Mouse (Mus musculus): ENCODE results near the gene Rabgef1. TPM values are rescaled to one million over a fixed set of nuclear protein-coding genes. Genes with fewer than 3 reads are reported as not detected.

Rabgef1 gene
- total RNA-seq, 2 experiments from 2014 or later, result 90.5 to 140 TPM

DNA sequence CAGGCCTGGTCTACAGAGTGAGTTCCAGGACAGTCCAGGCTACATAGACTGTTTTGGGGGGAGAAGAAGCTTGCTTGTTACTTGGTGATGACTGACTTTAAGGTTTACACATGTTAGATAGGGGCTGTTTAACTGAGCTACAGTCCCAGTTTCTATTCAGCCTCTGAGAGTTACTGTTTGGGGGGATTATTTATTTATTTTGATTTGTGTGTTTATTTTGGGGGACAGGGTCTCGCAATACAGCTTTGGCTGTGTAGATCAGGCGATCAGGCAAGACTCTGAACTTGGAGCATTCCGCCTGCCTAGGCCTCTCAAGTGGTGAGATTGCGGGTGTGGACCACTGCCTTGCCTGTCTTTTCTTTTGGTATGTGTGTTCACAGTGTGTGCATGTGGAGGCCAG, 1.4 kb downstream of the Rabgef1 start:
- intact Hi-C loops (cut with DNase I), result loop anchor here (2.0 kb wide), 1 partner anchor 24 kb away; no protein-coding TSS in a partner anchor
- TF ChIP-seq CTCF (IDR thresholded peaks at IDR 0.05), result no peak
- DNase-seq, result no peak
- Histone ChIP-seq H3K27ac (peak overlapping the region; percentile 100), H3K4me3 (peak overlapping the region; percentile 88)

DNA sequence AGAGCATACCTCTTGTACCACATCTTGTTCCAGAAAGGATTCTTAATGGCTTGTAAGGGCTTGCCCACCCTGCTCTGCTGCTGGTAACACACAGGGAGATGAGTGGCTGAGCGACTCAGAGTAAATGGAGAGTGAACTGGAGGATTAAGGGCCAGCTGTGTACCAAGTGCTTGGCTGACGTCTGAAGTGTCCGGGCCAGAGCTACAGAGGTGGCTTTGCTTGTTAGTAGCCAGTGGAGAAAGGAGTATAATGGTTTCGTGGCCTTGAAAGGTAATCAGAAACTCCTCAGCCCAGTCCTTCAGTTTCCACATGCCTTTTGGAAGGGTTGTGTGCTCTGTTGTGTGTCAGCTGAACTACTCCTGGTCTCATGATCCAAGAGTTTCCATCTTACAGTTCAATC, 6.3 kb downstream of the Rabgef1 start:
- no peak for TF ChIP-seq CTCF (IDR thresholded peaks at IDR 0.05)
- intact Hi-C loops (cut with DNase I), result no loop called here
- peak overlapping the region; percentile 74 for H3K27ac ChIP-seq

DNA sequence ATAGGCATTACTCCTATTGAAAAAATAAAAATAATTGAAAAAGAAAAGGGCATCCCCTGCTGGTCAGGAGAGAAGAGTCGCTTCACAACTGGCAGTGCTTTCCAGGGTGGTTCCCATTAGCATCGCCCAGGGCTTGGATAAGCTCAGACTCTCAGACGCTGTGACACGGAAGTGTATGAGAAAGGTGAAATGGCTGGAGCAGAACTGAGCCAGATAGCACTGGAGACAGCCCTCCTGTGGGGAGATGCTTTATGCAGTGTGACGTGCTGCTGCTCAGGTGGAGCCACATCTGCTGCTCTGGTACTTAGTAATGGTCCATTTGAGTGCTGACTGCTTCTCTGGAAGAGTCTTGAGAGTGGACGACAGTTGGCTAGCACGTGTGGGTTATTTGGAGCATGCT, 8.8 kb downstream of the Rabgef1 start:
- peak overlapping the region; percentile 13; the same call in 1 of the 2 replicates for H3K4me3 ChIP-seq
- H3K27ac ChIP-seq, result peak overlapping the region; percentile 83; the same call in 1 of the 2 replicates
- no peak for DNase-seq
- intact Hi-C loops (cut with DNase I), result no loop called here
- TF ChIP-seq CTCF (IDR thresholded peaks at IDR 0.05), result no peak

More for the DNA sequence above, 6.3 kb downstream of the Rabgef1 start:
- DNase-seq, result peak; percentile 51
- H3K4me3 ChIP-seq, result peak overlapping the region; percentile 32

DNA sequence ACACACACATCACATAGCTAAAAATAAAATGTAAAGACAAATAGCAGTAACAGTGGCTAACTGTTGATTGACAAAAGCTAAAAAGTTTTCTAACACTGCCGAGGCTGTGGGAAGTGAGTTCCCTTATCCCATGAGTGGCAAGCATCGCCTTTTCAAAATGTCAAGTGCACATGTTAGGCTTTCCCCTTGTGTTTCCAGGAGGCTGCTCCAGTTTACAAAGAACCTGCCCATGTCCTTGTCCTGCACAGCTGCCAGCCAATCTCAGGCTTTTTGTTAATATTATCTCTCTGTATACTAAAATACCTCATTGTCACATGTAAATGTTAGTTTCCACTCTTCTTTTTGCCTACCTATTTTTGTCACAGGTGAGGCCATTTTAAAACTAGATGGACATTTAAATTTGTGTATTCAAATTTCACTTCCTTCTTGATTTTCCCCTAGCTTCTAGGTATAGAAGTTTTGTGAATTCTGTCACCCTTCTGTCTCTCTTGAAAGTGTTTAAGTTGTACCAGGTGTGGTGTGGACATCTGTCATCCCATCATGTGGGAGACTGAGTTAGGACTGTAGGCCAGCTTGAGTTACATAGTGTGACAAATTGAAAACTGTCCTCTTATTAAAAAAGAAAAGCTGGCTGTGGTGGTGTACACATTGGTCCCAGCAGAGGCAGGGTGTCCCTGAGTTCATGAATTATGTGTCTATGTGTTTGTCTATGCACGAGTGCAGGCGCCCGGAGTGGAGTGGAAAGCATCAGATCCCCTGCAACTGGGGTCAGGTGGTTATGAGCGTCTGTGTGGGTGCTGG, 10.3 kb downstream of the Rabgef1 start:
- DNase-seq, result no peak
- intact Hi-C loops (cut with DNase I), result no loop called here
- Histone ChIP-seq H3K4me3 (no peak overlapping the region; the same call in 1 of the 2 replicates), H3K27ac (peak overlapping the region; percentile 83)
- TF ChIP-seq CTCF (IDR thresholded peaks at IDR 0.05), result no peak

DNA sequence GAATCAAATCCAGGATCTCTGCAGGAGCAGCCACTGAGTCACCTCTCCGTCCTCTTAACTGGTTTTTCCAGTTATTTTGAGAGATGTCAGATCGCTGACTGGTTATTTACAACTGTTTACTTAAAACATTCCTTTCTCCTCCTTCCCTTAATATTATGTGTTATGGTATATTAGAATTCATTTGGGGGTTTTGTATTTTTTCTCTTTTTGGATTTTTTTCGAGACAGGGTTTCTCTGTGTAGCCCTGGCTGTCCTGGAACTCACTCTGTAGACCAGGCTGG, 10.9 kb downstream of the Rabgef1 start:
- DNase-seq, result no peak
- no peak for TF ChIP-seq CTCF (IDR thresholded peaks at IDR 0.05)
- peak overlapping the region; percentile 83 for H3K27ac ChIP-seq
- no peak overlapping the region for H3K4me3 ChIP-seq
- intact Hi-C loops (cut with DNase I), result no loop called here

DNA sequence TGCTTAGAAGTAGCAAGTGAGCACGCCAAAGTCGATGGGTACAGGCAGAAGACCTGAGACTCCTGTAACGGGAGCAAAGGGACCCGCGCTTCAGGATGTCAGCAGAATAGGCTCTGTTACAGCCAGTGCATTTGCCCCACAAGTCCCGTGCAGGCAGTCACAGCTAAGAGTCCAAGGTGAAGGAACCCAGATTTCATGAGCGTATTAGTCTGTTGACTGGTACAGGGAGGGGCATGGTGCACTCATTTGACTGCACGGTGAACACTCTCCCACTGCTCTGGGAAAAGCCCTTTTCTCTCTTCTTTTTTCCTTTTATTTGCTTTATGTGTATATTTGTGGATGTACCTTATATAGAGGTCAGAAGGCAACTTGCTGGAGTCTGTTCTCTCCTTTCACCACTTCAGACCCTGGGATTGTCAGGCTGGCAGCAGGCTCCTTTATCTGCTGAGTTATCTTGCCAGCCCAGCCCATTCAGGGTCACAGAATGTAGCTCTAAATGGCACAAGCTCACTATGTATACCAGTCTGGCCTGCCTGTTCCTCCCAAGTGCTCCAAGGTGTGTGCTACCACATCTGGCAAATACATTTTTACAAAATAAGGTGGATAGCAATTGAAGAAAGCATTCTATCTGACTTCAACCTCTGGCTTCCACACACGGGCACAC, 12.7 kb downstream of the Rabgef1 start:
- peak; percentile 38 for DNase-seq
- intact Hi-C loops (cut with DNase I), result no loop called here
- peak overlapping the region; percentile 41 for H3K4me3 ChIP-seq
- TF ChIP-seq CTCF (IDR thresholded peaks at IDR 0.05), result no peak
- peak overlapping the region; percentile 83 for H3K27ac ChIP-seq

DNA sequence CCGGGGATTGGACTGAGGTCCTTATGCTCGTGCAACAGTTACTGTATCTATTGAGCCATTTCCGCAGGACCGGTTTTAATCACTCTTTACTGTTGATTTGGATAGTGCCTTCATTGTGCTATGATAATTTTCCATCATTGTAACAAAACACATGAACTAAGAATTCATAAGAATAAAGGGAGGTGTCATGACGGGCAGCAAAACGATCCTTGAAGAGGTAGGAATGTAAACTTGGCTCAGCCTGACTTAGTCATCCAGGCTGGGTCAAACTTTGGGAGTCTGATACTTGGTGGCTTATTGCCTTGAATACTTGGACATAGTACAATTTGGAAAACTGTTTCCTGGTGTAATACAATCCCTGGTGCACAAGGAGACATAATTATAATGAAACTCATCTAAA, 13.7 kb downstream of the Rabgef1 start:
- DNase-seq, result no peak
- TF ChIP-seq CTCF (IDR thresholded peaks at IDR 0.05), result no peak
- H3K27ac ChIP-seq, result peak overlapping the region; percentile 83
- intact Hi-C loops (cut with DNase I), result no loop called here
- H3K4me3 ChIP-seq, result peak overlapping the region; percentile 41

DNA sequence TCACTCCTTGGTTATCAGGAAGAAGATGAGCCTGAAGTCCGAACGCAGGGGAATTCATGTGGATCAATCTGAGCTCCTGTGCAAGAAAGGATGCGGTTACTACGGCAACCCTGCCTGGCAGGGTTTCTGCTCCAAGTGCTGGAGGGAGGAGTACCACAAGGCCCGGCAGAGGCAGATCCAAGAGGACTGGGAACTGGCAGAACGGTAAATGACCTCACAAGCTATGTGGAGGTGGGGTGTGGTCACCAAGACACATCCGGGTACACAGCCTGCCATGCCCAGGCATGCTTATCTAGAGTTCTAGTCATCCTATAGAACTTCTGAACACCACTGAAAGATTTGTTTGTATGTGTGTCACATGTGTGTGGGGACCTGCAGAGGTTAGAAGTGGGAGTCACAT, 15.8 kb downstream of the Rabgef1 start:
- intact Hi-C loops (cut with DNase I), result no loop called here
- Histone ChIP-seq H3K4me3 (no peak overlapping the region), H3K27ac (peak overlapping the region; percentile 16)
- no peak for DNase-seq
- no peak for TF ChIP-seq CTCF (IDR thresholded peaks at IDR 0.05)

DNA sequence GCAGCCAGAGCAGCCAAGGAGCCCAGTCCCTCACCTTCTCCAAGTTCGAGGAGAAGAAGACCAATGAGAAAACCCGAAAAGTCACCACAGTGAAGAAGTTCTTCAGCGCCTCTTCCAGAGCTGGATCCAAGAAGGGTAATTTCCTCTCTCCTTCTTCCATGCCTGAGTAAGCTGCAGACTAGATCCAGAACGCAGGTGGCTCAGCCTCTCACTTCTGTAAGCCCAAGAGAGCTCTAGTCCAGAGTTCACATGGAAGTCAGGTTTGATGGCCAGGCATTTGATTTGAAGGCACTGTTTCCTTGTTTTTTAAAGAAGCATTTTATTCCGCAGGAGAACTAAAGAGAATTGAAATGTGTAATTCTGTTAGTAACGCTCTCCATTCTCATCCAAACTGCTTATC, 19.3 kb downstream of the Rabgef1 start:
- no peak for DNase-seq
- no peak for TF ChIP-seq CTCF (IDR thresholded peaks at IDR 0.05)
- Histone ChIP-seq H3K27ac (peak overlapping the region; percentile 96), H3K4me3 (no peak overlapping the region)
- intact Hi-C loops (cut with DNase I), result no loop called here

DNA sequence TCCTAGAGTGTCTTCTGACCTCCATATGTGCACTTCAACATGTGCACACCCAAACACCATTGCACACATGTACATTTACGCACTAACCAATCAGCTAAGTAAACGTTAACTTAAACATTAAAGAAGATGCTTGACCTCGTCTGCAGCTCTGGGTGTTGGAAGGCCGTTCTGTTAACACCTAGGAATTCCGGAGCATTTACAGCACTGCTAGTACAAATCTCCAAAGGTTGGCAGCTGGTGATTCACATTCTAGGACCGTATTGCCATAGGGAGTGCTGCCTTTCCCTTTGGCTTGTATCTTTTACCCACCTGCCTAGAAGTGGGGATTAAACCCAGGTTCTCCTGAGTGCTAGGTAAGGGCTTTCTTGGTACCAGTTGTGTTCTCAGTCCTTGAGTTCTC, 20.3 kb downstream of the Rabgef1 start:
- DNase-seq, result no peak
- Histone ChIP-seq H3K27ac (peak overlapping the region; percentile 96), H3K4me3 (no peak overlapping the region)
- intact Hi-C loops (cut with DNase I), result no loop called here
- no peak for TF ChIP-seq CTCF (IDR thresholded peaks at IDR 0.05)

DNA sequence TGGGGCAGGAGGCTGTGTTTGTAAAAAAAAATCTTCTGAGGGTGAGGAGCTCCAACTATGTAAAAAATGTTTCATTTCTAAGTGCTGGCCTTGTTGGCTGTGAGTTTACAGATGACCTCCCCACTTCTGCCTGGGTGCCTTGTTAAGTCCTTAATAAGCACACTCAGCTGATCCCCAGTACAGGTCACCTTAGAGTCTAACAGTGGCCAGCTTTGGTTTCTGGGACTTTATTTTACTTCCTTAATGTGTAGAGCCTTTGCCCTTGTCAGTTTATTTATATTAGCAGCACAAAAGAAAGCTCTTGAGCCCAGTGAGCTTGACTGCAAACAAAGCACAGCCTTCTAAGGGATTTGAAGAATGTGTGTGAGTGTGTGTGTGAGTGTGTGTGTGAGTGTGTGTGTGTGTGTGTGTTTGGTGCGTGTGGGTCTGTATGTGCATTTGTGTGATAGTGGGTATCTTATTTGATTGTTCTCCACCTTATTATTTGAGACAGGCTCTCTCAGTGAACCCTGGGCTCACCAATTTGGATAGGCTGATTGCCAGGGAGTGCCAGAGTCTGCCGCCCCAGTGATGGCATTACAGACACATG, 20.9 kb downstream of the Rabgef1 start:
- H3K4me3 ChIP-seq, result no peak overlapping the region
- intact Hi-C loops (cut with DNase I), result no loop called here
- H3K27ac ChIP-seq, result peak overlapping the region; percentile 96
- no peak for TF ChIP-seq CTCF (IDR thresholded peaks at IDR 0.05)
- DNase-seq, result no peak

DNA sequence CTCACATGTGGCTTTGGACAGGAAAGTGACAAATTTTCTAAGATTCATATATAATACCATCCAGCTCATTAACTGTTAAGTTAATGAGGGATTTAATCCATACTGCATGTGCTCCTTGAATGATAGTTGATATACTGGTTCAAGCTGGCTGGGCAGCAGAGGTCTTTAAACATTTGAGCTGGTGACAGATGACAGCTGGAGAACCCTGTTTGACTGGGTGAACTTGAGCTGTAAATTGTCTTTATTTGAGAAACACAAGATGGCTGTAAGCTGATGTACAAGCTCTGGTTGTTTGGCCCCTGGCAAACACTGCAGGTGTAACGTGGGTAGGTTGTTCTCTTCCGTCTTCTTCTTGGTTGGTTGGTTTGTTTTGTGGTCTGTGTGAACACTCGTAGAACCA, 22.2 kb downstream of the Rabgef1 start:
- Histone ChIP-seq H3K27ac (peak overlapping the region; percentile 96), H3K4me3 (no peak overlapping the region)
- no peak for DNase-seq
- TF ChIP-seq CTCF (IDR thresholded peaks at IDR 0.05), result no peak
- intact Hi-C loops (cut with DNase I), result no loop called here

DNA sequence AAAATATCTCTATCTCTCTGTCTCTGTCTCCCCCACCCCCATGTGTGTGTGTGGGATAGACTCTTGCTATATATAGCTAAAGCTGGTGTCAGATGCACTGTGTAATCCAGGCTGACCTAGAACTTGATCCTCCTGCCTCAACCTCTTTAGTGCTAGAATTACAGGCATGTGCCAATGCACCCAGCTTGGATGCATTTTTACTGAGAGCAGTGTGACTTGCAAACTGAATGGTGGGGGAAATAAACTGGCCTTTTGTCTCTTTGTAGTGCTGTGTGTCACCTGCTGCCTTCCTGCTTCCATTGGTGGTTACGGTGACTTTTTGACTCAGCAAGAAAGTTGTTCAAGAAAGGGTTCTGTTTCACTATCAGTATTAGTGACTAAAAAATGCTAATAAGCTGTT, 24.7 kb downstream of the Rabgef1 start:
- DNase-seq, result peak; percentile 51
- H3K27ac ChIP-seq, result peak overlapping the region; percentile 96
- TF ChIP-seq CTCF (IDR thresholded peaks at IDR 0.05), result no peak
- H3K4me3 ChIP-seq, result peak overlapping the region; percentile 70
- intact Hi-C loops (cut with DNase I), result loop anchor here (2.0 kb wide), 1 partner anchor 24 kb away; no protein-coding TSS in a partner anchor
